In genomic region chr2:32877761-32878393, GRCm38 (mm10) we compare ENCODE assay signal across 8 mouse cellular contexts. TPM values are rescaled to one million over a fixed set of nuclear protein-coding genes. Genes with fewer than 3 reads are reported as not detected.
DNase-seq lines count a peak whose midpoint lies in the region; ATAC-seq and TF ChIP-seq lines count a peak whose summit lies in the region.

No protein-coding gene starts in this region.

- TF ChIP-seq POLR2A in cerebellum, adult 2 months (IDR thresholded peaks at IDR 0.05; ENCODE audit: borderline replicate concordance, insufficient read depth, low read length): no peak

- peak; percentile 64 for DNase-seq in adipocyte (ENCODE audit: low spot score)
- DNase-seq in lung, postnatal 14 days: peak; percentile 73
- DNase-seq in cerebellum, adult 2 months: no peak
- no peak for DNase-seq in gastrocnemius, postnatal 10 days
- no peak for DNase-seq in adrenal gland, adult 8-10 months
- no peak for DNase-seq in embryo, embryonic 10.5 days (ENCODE audit: low spot score)

- WGBS in hindbrain, embryonic 16.5 days: 61% methylated on average over 6 of the region's 6 CpGs
- WGBS in cerebellum, adult 2 months: 66% methylated on average over 6 of the region's 6 CpGs

- H3K27ac ChIP-seq in hindbrain, embryonic 16.5 days (ENCODE audit: low read depth, low read length): peak overlapping the region; percentile 11; the same call in 1 of the 2 replicates
- H3K27ac ChIP-seq in cerebellum, adult 2 months (ENCODE audit: insufficient read depth, low read length): no peak overlapping the region

- H3K4me1 ChIP-seq in E14TG2a.4 (replicated peaks; ENCODE audit: low read depth, low read length): peaks cover 90% of the 10 kb centered on the region
- H3K4me1 ChIP-seq in hindbrain, embryonic 16.5 days (ENCODE audit: control insufficient read depth, insufficient read depth, low read depth, low read length): peaks cover 58% of the 10 kb centered on the region
- H3K4me1 ChIP-seq in cerebellum, adult 2 months (ENCODE audit: control insufficient read depth, insufficient read depth, low read length): peaks cover 20% of the 10 kb centered on the region

- no peak for ATAC-seq in hindbrain, embryonic 16.5 days

- 0 out of 2 replicates have a peak, but pooled peaks cover 10% of the 10 kb centered on the region for H3K27me3 ChIP-seq in E14TG2a.4 (ENCODE audit: insufficient read depth, low read length)
- no peaks in the 10 kb centered on the region for H3K27me3 ChIP-seq in hindbrain, embryonic 16.5 days (replicated peaks; ENCODE audit: control insufficient read depth, insufficient read depth, low read length)
- no peaks in the 10 kb centered on the region for H3K27me3 ChIP-seq in cerebellum, adult 2 months (ENCODE audit: control insufficient read depth, insufficient read depth, low read length)

- H3K9me3 ChIP-seq in E14TG2a.4 (ENCODE audit: low read length): no peaks in the 10 kb centered on the region
- no peaks in the 10 kb centered on the region for H3K9me3 ChIP-seq in hindbrain, embryonic 16.5 days (ENCODE audit: control insufficient read depth, low read length)

- no peak for TF ChIP-seq CTCF in E14TG2a.4 (conservative IDR thresholded peaks at IDR 0.05; ENCODE audit: low read length)
- no peak for TF ChIP-seq CTCF in cerebellum, adult 2 months (IDR thresholded peaks at IDR 0.05; ENCODE audit: borderline replicate concordance, insufficient read depth, low read depth, low read length)

- H3K9ac ChIP-seq in hindbrain, embryonic 16.5 days (ENCODE audit: low read depth, low read length): peak overlapping the region; percentile 89

- H3K36me3 ChIP-seq in E14TG2a.4 (ENCODE audit: insufficient read depth, low read length): peaks cover 29% of the 10 kb centered on the region
- H3K36me3 ChIP-seq in hindbrain, embryonic 16.5 days (ENCODE audit: control insufficient read depth, insufficient read depth, low read length): no peaks in the 10 kb centered on the region

- H3K4me2 ChIP-seq in hindbrain, embryonic 16.5 days (ENCODE audit: low read length): peak overlapping the region; percentile 84

- peak overlapping the region; percentile 95 for H3K4me3 ChIP-seq in E14TG2a.4 (replicated peaks; ENCODE audit: low read length)
- H3K4me3 ChIP-seq in hindbrain, embryonic 16.5 days (ENCODE audit: low read length): peak overlapping the region; percentile 64
- no peak overlapping the region for H3K4me3 ChIP-seq in cerebellum, adult 2 months (replicated peaks; ENCODE audit: insufficient read depth, low read depth, low read length)

RNA-seq across cellular contexts. Expression of gene Fam129b, which starts 2.0 kb away (rescaled TPM):
- polyA plus RNA-seq in hindbrain, embryonic 16.5 days (2015; fragmentation: Nextera tagmentation; extraction: Ambion mirVana): 31.7 and 37.0 TPM in 2 replicates
- polyA plus RNA-seq in cerebellum, adult 2 months (2012; rRNA removed): 23.9 and 24.5 TPM in 2 replicates
- 10 to 100 TPM; 16.5 to 22.5 TPM for total RNA-seq in gastrocnemius, postnatal 10 days (2021)
- total RNA-seq in adrenal gland, adult 8-10 months (2022): 10 to 100 TPM; 18.7 to 35.3 (median 29.3) TPM

RNA-seq across cellular contexts. Expression of gene Stxbp1, which starts 30.8 kb away (rescaled TPM):
- 357 and 362 TPM in 2 replicates for polyA plus RNA-seq in hindbrain, embryonic 16.5 days (2015; fragmentation: Nextera tagmentation; extraction: Ambion mirVana)
- polyA plus RNA-seq in cerebellum, adult 2 months (2012; rRNA removed): 889 and 932 TPM in 2 replicates
- 10 to 100 TPM; 10.5 to 18.5 TPM for total RNA-seq in gastrocnemius, postnatal 10 days (2021)
- 10 to 100 TPM; 23.8 to 50.5 (median 37.5) TPM for total RNA-seq in adrenal gland, adult 8-10 months (2022)

Comparison
In these comparisons a context has a peak if more than half of its experiments do, and no peak if none do; other contexts are left out.
1. DNase-seq: peak in adipocyte (single experiment) and lung, postnatal 14 days (single experiment); none in cerebellum, adult 2 months (0 of 2), gastrocnemius, postnatal 10 days (single experiment), adrenal gland, adult 8-10 months (single experiment) and embryo, embryonic 10.5 days (single experiment).